Mouse (Mus musculus) myocyte (in vitro differentiated cells): ENCODE measurements around the gene Sema4d. TPM values are rescaled to one million over a fixed set of nuclear protein-coding genes. Genes with fewer than 3 reads are reported as not detected.

Source experiments
- H3K27me3 ChIP-seq: one replicate; pipeline ENCODE4 v1.6.1; 2011; ENCODE audit not compliant: control insufficient read depth, insufficient read depth, insufficient read length
- H3K36me3 ChIP-seq: one replicate; pipeline ENCODE4 v1.6.1; 2011; ENCODE audit not compliant: control insufficient read depth, insufficient read depth
- H3K4me2 ChIP-seq: one replicate; pipeline ENCODE4 v1.6.1; 2011; ENCODE audit warnings: low read depth, control low read depth
- H3K4me3 ChIP-seq: one replicate; pipeline ENCODE4 v1.5.1; 2011; ENCODE audit warnings: mild to moderate bottlenecking, control low read depth, moderate library complexity
- H3K79me2 ChIP-seq: one replicate; pipeline ENCODE4 v1.6.1; 2011; ENCODE audit not compliant: control insufficient read depth, insufficient read depth
- H3ac ChIP-seq: one replicate; pipeline ENCODE4 v1.6.1; 2011; ENCODE audit not compliant: control insufficient read depth, insufficient read length
- CEBPB ChIP-seq: IDR thresholded peaks from 2 replicates; pipeline ENCODE4 v1.6.1; 2011; ENCODE audit warnings: mild to moderate bottlenecking, moderate library complexity; ENCODE audit not compliant: poor library complexity, insufficient read depth, severe bottlenecking
- E2F4 ChIP-seq: IDR thresholded peaks from one replicate; pipeline ENCODE4 v1.6.1; 2011; ENCODE audit warnings: mild to moderate bottlenecking, control low read depth, moderate library complexity; ENCODE audit not compliant: insufficient read depth
- MAX ChIP-seq: IDR thresholded peaks from one replicate; pipeline ENCODE4 v1.6.1; 2011; ENCODE audit warnings: low read depth, mild to moderate bottlenecking, control low read depth
- MYOD1 ChIP-seq, 3 experiments: IDR thresholded peaks; one replicate each; pipeline ENCODE4 v1.6.1; 2011; ENCODE audit warnings: control low read depth in 2 of 3, low read depth in 2 of 3, mild to moderate bottlenecking in 2 of 3, moderate library complexity in 1 of 3; ENCODE audit not compliant: insufficient read length in 2 of 3, control insufficient read depth in 1 of 3
- MYOG ChIP-seq, 3 experiments: IDR thresholded peaks; one replicate each; pipeline ENCODE4 v1.6.1; 2011; ENCODE audit warnings: control low read depth in 2 of 3, low read depth in 2 of 3, mild to moderate bottlenecking in 2 of 3; ENCODE audit not compliant: insufficient read length in 2 of 3, control insufficient read depth in 1 of 3, insufficient read depth in 1 of 3
- POLR2A ChIP-seq: IDR thresholded peaks from one replicate; pipeline ENCODE4 v1.6.1; 2011; ENCODE audit warnings: low read depth, mild to moderate bottlenecking, control low read depth, moderate library complexity; ENCODE audit not compliant: insufficient read length
- POLR2AphosphoS2 ChIP-seq: IDR thresholded peaks from one replicate; pipeline ENCODE4 v1.6.1; 2011; ENCODE audit warnings: low read depth, control low read depth; ENCODE audit not compliant: insufficient read length
- REST ChIP-seq: IDR thresholded peaks from one replicate; pipeline ENCODE4 v1.6.1; 2011; ENCODE audit warnings: mild to moderate bottlenecking, control low read depth, moderate library complexity; ENCODE audit not compliant: insufficient read depth, insufficient read length
- SRF ChIP-seq: IDR thresholded peaks from one replicate; pipeline ENCODE4 v1.6.1; 2011; ENCODE audit warnings: low read depth; ENCODE audit not compliant: control insufficient read depth, insufficient read length
- TCF12 ChIP-seq: IDR thresholded peaks from one replicate; pipeline ENCODE4 v1.6.1; 2011; ENCODE audit warnings: mild to moderate bottlenecking, control low read depth; ENCODE audit not compliant: poor library complexity, insufficient read depth, severe bottlenecking
- TCF3 ChIP-seq: IDR thresholded peaks from one replicate; pipeline ENCODE4 v1.6.1; 2011; ENCODE audit warnings: low read depth, control low read depth; ENCODE audit not compliant: insufficient read length
- USF1 ChIP-seq: IDR thresholded peaks from one replicate; pipeline ENCODE4 v1.6.1; 2011; ENCODE audit warnings: low read depth, mild to moderate bottlenecking, control low read depth, moderate library complexity
- polyA plus RNA-seq: library from polyadenylated mRNA; unstranded; fragments of >200 nt; fragmentation: generic; extraction: Trizol; gene quantifications from one replicate; pipeline ENCODE4 v1.2.1, GENCODE M21; 2012; ENCODE audit warnings: missing spikeins

The Sema4d gene
- polyA plus RNA-seq, 1 experiment, result 15.3 TPM

- H3K36me3 ChIP-seq, result no peaks in the 10 kb centered on the region
- H3K79me2 ChIP-seq, result no peaks in the 10 kb centered on the region
- no peak overlapping the region for H3K4me3 ChIP-seq
- TF ChIP-seq SRF (no peak), MYOD1 (IDR thresholded peaks at IDR 0.05; ENCODE audit: control insufficient read depth in 1 of 3, insufficient read length in 2 of 3, low read depth in 2 of 3) (no peak), CEBPB (no peak), E2F4 (no peak), TCF3 (no peak), MYOG (IDR thresholded peaks at IDR 0.05; ENCODE audit: control insufficient read depth in 1 of 3, insufficient read depth in 1 of 3, insufficient read length in 2 of 3, low read depth in 2 of 3) (no peak), POLR2AphosphoS2 (no peak), MAX (no peak), REST (no peak), POLR2A (no peak), USF1 (no peak), TCF12 (no peak)
- H3K4me2 ChIP-seq, result peak overlapping the region; percentile 13
- H3K27me3 ChIP-seq, result no peaks in the 10 kb centered on the region
- no peak overlapping the region for H3ac ChIP-seq
These were observed 63.6 kb downstream of the Sema4d start for GRCm38 (mm10) chr13:51729887-51730361.

GRCm38 (mm10) chr13:51727364-51727763, 66.2 kb downstream of the Sema4d start:
- Histone ChIP-seq H3ac (no peak overlapping the region), H3K27me3 (no peaks in the 10 kb centered on the region), H3K36me3 (no peaks in the 10 kb centered on the region), H3K79me2 (no peaks in the 10 kb centered on the region), H3K4me3 (no peak overlapping the region), H3K4me2 (no peak overlapping the region)
- TF ChIP-seq REST (no peak), TCF12 (no peak), CEBPB (no peak), TCF3 (no peak), POLR2AphosphoS2 (no peak), MYOD1 (IDR thresholded peaks at IDR 0.05; ENCODE audit: control insufficient read depth in 1 of 3, insufficient read length in 2 of 3, low read depth in 2 of 3) (no peak), MAX (no peak)

- no peaks in the 10 kb centered on the region for H3K36me3 ChIP-seq
- TF ChIP-seq TCF3, result no peak
- no peak for TF ChIP-seq CEBPB
- TF ChIP-seq USF1, result no peak
- no peak for TF ChIP-seq POLR2AphosphoS2
- no peak for TF ChIP-seq MYOD1 (IDR thresholded peaks at IDR 0.05; ENCODE audit: control insufficient read depth in 1 of 3, insufficient read length in 2 of 3, low read depth in 2 of 3)
- TF ChIP-seq MYOG (IDR thresholded peaks at IDR 0.05; ENCODE audit: control insufficient read depth in 1 of 3, insufficient read depth in 1 of 3, insufficient read length in 2 of 3, low read depth in 2 of 3), result no peak
- no peak for TF ChIP-seq MAX
- TF ChIP-seq SRF, result no peak
- no peak for TF ChIP-seq POLR2A
- no peak for TF ChIP-seq REST
- no peak for TF ChIP-seq E2F4
- no peak for TF ChIP-seq TCF12
These were observed 67.5 kb downstream of the Sema4d start for GRCm38 (mm10) chr13:51725926-51726574.

GRCm38 (mm10) chr13:51725446-51725845, 68.1 kb downstream of the Sema4d start:
- TF ChIP-seq E2F4, result no peak
- TF ChIP-seq MAX, result no peak
- TF ChIP-seq MYOG (IDR thresholded peaks at IDR 0.05; ENCODE audit: control insufficient read depth in 1 of 3, insufficient read depth in 1 of 3, insufficient read length in 2 of 3, low read depth in 2 of 3), result no peak
- no peak for TF ChIP-seq USF1
- no peak for TF ChIP-seq POLR2A
- TF ChIP-seq SRF, result no peak
- no peak for TF ChIP-seq CEBPB
- no peak for TF ChIP-seq REST
- TF ChIP-seq POLR2AphosphoS2, result no peak
- no peak for TF ChIP-seq TCF3
- no peak for TF ChIP-seq MYOD1 (IDR thresholded peaks at IDR 0.05; ENCODE audit: control insufficient read depth in 1 of 3, insufficient read length in 2 of 3, low read depth in 2 of 3)
- TF ChIP-seq TCF12, result no peak
- H3K27me3 ChIP-seq, result no peaks in the 10 kb centered on the region
- no peak overlapping the region for H3K4me3 ChIP-seq
- no peaks in the 10 kb centered on the region for H3K79me2 ChIP-seq
- H3K36me3 ChIP-seq, result no peaks in the 10 kb centered on the region
- no peak overlapping the region for H3K4me2 ChIP-seq
- H3ac ChIP-seq, result no peak overlapping the region

More at GRCm38 (mm10) chr13:51725926-51726574, 67.5 kb downstream of the Sema4d start:
- Histone ChIP-seq H3ac (no peak overlapping the region), H3K79me2 (no peaks in the 10 kb centered on the region), H3K4me3 (no peak overlapping the region), H3K4me2 (no peak overlapping the region), H3K27me3 (no peaks in the 10 kb centered on the region)
